Mouse (Mus musculus) cortical plate, adult 2 months (tissue): ENCODE results near the gene Gjb3. TPM values are rescaled to one million over a fixed set of nuclear protein-coding genes. Genes with fewer than 3 reads are reported as not detected.

Experiments used
- H3K27ac ChIP-seq: fragments of 200-500 bp; 2 replicates; pipeline ENCODE4 v1.5.1; 2012; ENCODE audit warnings: low read length, control low read depth, inconsistent platforms; ENCODE audit not compliant: insufficient read depth
- H3K4me1 ChIP-seq: fragments of 200-500 bp; 2 replicates; pipeline ENCODE4 v1.6.1; 2011; ENCODE audit warnings: low read length; ENCODE audit not compliant: control insufficient read depth, insufficient read depth
- H3K4me3 ChIP-seq: fragments of 200-500 bp; 2 replicates; pipeline ENCODE4 v1.5.1; 2011; ENCODE audit warnings: mild to moderate bottlenecking, low read length, control low read depth; ENCODE audit not compliant: insufficient read depth
- CTCF ChIP-seq: fragments of 200-500 bp; IDR thresholded peaks from 2 replicates; pipeline ENCODE4 v1.5.1; 2011; ENCODE audit warnings: mild to moderate bottlenecking, control low read depth, low read length; ENCODE audit not compliant: insufficient read depth; ENCODE audit errors: extremely low read depth
- POLR2A ChIP-seq: fragments of 200-500 bp; IDR thresholded peaks from 2 replicates; pipeline ENCODE4 v1.6.1; 2011; ENCODE audit warnings: mild to moderate bottlenecking, low read length, control low read depth; ENCODE audit not compliant: insufficient read depth; ENCODE audit errors: extremely low read depth
- polyA plus RNA-seq: library from polyadenylated mRNA; depleted of rRNA; stranded (reverse); fragments of >200 nt; gene quantifications from 2 replicates; pipeline ENCODE4 v1.2.3, GENCODE M21; 2012

The Gjb3 gene
- polyA plus RNA-seq, 1 experiment = 0.04 TPM

GRCm38 (mm10) chr4:127341372-127341771 is 10.7 kb upstream of the Gjb3 start:
- Histone ChIP-seq H3K27ac (no peak overlapping the region), H3K4me1 (no peaks in the 10 kb centered on the region), H3K4me3 (no peak overlapping the region)
- TF ChIP-seq POLR2A (no peak), CTCF (no peak)

- no peak overlapping the region for H3K27ac ChIP-seq
- no peak overlapping the region for H3K4me3 ChIP-seq
These were observed 7.0 kb upstream of the Gjb3 start for GRCm38 (mm10) chr4:127337668-127338067.

GRCm38 (mm10) chr4:127334870-127335504 is 4.3 kb upstream of the Gjb3 start:
- Histone ChIP-seq H3K27ac (no peak overlapping the region), H3K4me1 (no peaks in the 10 kb centered on the region)
- TF ChIP-seq CTCF (no peak), POLR2A (no peak)

More at GRCm38 (mm10) chr4:127337668-127338067, 7.0 kb upstream of the Gjb3 start:
- TF ChIP-seq POLR2A (no peak), CTCF (no peak)
- no peaks in the 10 kb centered on the region for H3K4me1 ChIP-seq

DNA sequence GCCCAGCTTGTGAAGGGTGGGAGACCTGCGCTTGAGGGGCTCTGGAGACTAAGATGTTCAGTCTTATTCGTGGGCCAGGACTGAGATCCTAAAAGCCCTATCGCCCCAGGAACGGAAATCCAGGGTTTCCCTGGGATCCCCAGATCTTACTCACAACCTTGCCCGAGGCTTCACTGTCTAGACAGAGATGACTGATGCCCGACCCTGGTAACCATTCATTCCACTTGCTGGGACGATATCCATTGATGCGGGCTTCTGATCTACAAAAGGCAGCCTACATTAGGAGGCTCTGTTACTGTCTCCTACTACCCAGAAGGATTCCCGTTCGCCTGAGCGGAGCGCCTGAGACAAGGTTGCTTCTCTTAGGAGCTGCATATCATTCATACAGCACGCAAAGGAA is 527 bp upstream of the Gjb3 start:
- Histone ChIP-seq H3K4me1 (no peaks in the 10 kb centered on the region), H3K27ac (no peak overlapping the region), H3K4me3 (no peak overlapping the region)
- no peak for TF ChIP-seq CTCF
- TF ChIP-seq POLR2A = no peak

More at GRCm38 (mm10) chr4:127334870-127335504, 4.3 kb upstream of the Gjb3 start:
- no peak overlapping the region for H3K4me3 ChIP-seq

DNA sequence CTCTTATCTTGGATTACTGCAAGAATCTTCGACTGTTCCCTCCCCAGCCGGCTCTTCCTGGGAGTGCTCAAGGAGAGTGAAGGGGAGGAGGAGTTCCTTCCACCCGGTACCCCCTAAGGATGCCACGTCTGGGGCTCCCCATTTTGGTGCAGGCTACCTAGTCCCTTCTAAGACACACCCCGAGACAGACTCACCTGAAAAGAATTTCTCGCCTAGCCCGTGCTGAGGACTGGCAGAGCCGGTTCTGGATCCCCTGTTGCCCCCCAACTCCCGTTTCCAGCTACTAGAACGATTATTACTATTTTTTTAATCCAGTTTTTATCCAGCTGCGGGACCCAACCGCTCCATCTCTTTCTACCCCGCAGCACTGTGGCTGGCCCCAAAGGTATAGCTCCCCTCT is 893 bp downstream of the Gjb3 start:
- Histone ChIP-seq H3K4me1 (no peaks in the 10 kb centered on the region), H3K4me3 (no peak overlapping the region), H3K27ac (no peak overlapping the region)
- TF ChIP-seq POLR2A = no peak
- no peak for TF ChIP-seq CTCF

GRCm38 (mm10) chr4:127329046-127329445 is 1.6 kb downstream of the Gjb3 start:
- no peaks in the 10 kb centered on the region for H3K4me1 ChIP-seq
- no peak overlapping the region for H3K27ac ChIP-seq
- H3K4me3 ChIP-seq = no peak overlapping the region
- TF ChIP-seq CTCF (no peak), POLR2A (no peak)

DNA sequence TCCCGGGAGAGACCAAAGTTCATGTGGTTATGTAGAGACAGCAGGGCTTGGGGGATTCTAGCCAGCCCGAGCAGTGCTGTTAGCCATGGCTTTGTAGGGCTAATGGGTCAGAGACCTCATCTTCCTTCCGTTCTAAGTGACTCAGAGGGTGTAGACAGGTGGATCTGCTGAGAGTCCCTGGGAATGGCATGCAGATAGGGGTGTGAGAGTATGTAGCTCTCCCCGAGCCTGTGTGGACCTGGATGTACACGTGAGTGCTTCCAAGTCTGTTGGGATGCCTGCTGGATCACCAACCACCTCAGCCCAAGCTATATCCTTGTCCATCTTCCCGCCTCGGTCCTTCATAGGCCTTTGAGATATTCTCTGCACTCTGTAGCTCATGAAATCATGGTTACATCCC is 2.3 kb downstream of the Gjb3 start:
- H3K4me1 ChIP-seq = no peaks in the 10 kb centered on the region
- no peak overlapping the region for H3K27ac ChIP-seq
- no peak overlapping the region for H3K4me3 ChIP-seq
- no peak for TF ChIP-seq CTCF
- no peak for TF ChIP-seq POLR2A

DNA sequence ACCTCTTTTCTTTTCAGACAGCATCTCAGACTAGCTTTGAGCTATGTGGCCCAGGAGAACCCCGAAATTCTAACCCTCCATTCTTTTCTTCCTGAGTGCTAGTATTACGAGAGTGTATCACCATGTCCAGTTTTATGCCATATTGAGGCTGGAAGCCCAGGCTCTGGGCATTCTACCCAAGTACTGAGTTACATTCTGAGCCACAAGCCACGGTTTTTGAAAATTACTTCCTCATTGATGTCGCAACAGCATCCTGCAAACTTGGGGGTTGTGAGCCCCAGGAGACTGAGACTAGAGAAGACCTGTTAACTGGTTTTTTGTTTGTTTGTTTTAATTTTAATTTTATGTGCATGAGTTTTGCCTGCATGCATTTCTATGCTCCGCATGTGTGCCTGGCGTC is 2.9 kb downstream of the Gjb3 start:
- Histone ChIP-seq H3K4me1 (no peaks in the 10 kb centered on the region), H3K27ac (no peak overlapping the region), H3K4me3 (no peak overlapping the region)
- TF ChIP-seq POLR2A (no peak), CTCF (no peak)

- Histone ChIP-seq H3K27ac (no peak overlapping the region), H3K4me3 (no peak overlapping the region), H3K4me1 (no peaks in the 10 kb centered on the region)
- no peak for TF ChIP-seq CTCF
- no peak for TF ChIP-seq POLR2A
These were observed 3.4 kb downstream of the Gjb3 start for GRCm38 (mm10) chr4:127327258-127327657.

GRCm38 (mm10) chr4:127325276-127325675 is 5.4 kb downstream of the Gjb3 start:
- Histone ChIP-seq H3K4me1 (no peaks in the 10 kb centered on the region), H3K27ac (no peak overlapping the region), H3K4me3 (no peak overlapping the region)
- TF ChIP-seq CTCF = no peak
- no peak for TF ChIP-seq POLR2A

GRCm38 (mm10) chr4:127324759-127325158 is 5.9 kb downstream of the Gjb3 start:
- peak; percentile 83 for TF ChIP-seq CTCF
- TF ChIP-seq POLR2A = no peak
- Histone ChIP-seq H3K27ac (no peak overlapping the region), H3K4me3 (no peak overlapping the region), H3K4me1 (no peaks in the 10 kb centered on the region)
